Mouse (Mus musculus): ENCODE results near the gene Ipo4.

The Ipo4 gene

GRCm38 (mm10) chr14:55641291-55641690, 5.5 kb upstream of the Ipo4 start:
- TF ChIP-seq POU5F1 (IDR thresholded peaks at IDR 0.05; ENCODE audit: borderline replicate concordance, low read length): no peak
- TF ChIP-seq CTCF (conservative IDR thresholded peaks at IDR 0.05; ENCODE audit: low read length): no peak
- no peak for TF ChIP-seq NANOG (IDR thresholded peaks at IDR 0.05; ENCODE audit: borderline replicate concordance, low read length)
- H3K4me1 ChIP-seq (replicated peaks; ENCODE audit: low read depth, low read length): peaks cover 61% of the 10 kb centered on the region
- H3K9me3 ChIP-seq (ENCODE audit: low read length): no peaks in the 10 kb centered on the region
- peaks cover 57% of the 10 kb centered on the region for H3K36me3 ChIP-seq (ENCODE audit: insufficient read depth, low read length)
- H3K27me3 ChIP-seq (ENCODE audit: insufficient read depth, low read length): no peaks in the 10 kb centered on the region
- H3K4me3 ChIP-seq (replicated peaks; ENCODE audit: low read length): no peak overlapping the region

DNA sequence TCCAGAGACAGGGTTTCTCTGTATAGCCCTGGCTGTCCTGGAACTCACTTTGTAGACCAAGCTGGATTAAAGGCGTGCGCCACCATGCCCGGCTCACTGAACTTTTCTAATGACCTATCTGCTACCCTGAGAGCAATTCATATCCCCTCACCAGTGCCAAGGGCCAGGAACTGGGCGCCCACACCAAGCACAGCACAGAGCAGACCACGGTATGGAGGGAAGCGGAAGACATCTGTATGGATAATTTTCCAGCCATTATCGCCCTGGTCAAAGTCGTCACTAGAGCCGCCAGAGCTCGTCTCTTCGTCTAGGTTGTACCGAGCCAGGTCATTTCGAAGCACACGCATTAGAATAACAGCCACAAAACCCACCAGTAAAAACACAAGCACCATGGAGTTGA, 5.1 kb upstream of the Ipo4 start:
- peaks cover 57% of the 10 kb centered on the region for H3K36me3 ChIP-seq (ENCODE audit: insufficient read depth, low read length)
- H3K4me1 ChIP-seq (replicated peaks; ENCODE audit: low read depth, low read length): peaks cover 61% of the 10 kb centered on the region
- H3K4me3 ChIP-seq (replicated peaks; ENCODE audit: low read length): no peak overlapping the region
- no peaks in the 10 kb centered on the region for H3K9me3 ChIP-seq (ENCODE audit: low read length)
- no peak for TF ChIP-seq POU5F1 (IDR thresholded peaks at IDR 0.05; ENCODE audit: borderline replicate concordance, low read length)
- no peak for TF ChIP-seq CTCF (conservative IDR thresholded peaks at IDR 0.05; ENCODE audit: low read length)
- no peak for TF ChIP-seq NANOG (IDR thresholded peaks at IDR 0.05; ENCODE audit: borderline replicate concordance, low read length)
- H3K27me3 ChIP-seq (ENCODE audit: insufficient read depth, low read length): no peaks in the 10 kb centered on the region

DNA sequence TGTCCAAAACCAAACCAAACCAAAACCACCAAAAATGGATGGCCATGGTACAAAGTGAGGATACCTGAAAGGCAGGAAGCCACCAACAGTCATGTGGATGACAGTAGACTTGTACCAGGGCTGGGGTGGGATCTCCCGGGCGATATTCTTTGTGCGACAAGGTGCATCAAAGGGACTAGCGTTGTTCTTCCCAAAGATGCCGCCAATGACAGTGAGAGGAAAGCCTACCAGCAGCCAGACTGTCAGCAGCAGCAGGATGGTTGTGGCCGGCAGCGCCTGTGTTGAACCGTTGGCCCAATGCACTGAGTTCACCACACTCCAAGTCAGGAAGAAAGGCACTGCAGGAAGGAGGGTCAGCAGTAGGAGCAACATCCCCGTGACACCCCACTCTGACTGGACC, 2.0 kb upstream of the Ipo4 start, which contains the start of gene Gm49378:
Gm49378 (minus strand) TSS at position 101 of the 400 bp plus-strand sequence.
- Histone ChIP-seq H3K4me3 (replicated peaks; ENCODE audit: low read length) (no peak within 1 kb of the TSS), H3K27me3 (ENCODE audit: insufficient read depth, low read length) (no peaks in the 10 kb centered on the region), H3K4me1 (replicated peaks; ENCODE audit: low read depth, low read length) (peaks cover 72% of the 10 kb centered on the region), H3K36me3 (ENCODE audit: insufficient read depth, low read length) (peaks cover 72% of the 10 kb centered on the region), H3K9me3 (ENCODE audit: low read length) (no peaks in the 10 kb centered on the region)
- no peak for TF ChIP-seq NANOG (IDR thresholded peaks at IDR 0.05; ENCODE audit: borderline replicate concordance, low read length)
- TF ChIP-seq POU5F1 (IDR thresholded peaks at IDR 0.05; ENCODE audit: borderline replicate concordance, low read length): no peak
- no peak for TF ChIP-seq CTCF (conservative IDR thresholded peaks at IDR 0.05; ENCODE audit: low read length)

GRCm38 (mm10) chr14:55634874-55635522, 759 bp downstream of the Ipo4 start:
- Histone ChIP-seq H3K27me3 (ENCODE audit: insufficient read depth, low read length) (no peaks in the 10 kb centered on the region), H3K4me1 (replicated peaks; ENCODE audit: low read depth, low read length) (peaks cover 54% of the 10 kb centered on the region), H3K9me3 (ENCODE audit: low read length) (no peaks in the 10 kb centered on the region), H3K36me3 (ENCODE audit: insufficient read depth, low read length) (peaks cover 84% of the 10 kb centered on the region), H3K4me3 (replicated peaks; ENCODE audit: low read length) (peak overlapping the region; percentile 91)
- TF ChIP-seq CTCF (conservative IDR thresholded peaks at IDR 0.05; ENCODE audit: low read length) (no peak), POU5F1 (IDR thresholded peaks at IDR 0.05; ENCODE audit: borderline replicate concordance, low read length) (no peak), NANOG (IDR thresholded peaks at IDR 0.05; ENCODE audit: borderline replicate concordance, low read length) (no peak)

DNA sequence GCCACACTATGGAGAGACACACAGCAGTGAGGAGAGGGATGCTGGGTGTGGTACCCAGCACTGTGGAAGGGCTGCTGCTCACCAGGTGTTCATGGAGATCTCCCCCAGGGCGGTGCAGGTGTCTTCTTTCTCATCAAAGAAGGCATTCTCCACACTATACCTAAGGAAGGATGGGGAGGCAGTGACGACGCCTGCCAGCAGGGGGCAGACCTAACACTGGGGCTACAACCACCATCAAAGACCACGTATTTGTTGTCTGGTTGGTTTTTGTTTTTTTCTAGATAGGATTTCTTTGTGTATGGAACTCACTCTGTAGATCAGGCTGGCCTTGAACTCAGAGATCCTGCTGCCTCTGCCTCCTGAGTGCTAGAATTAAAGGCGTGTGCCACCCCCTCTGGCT, 6.4 kb downstream of the Ipo4 start:
- Histone ChIP-seq H3K4me1 (replicated peaks; ENCODE audit: low read depth, low read length) (peaks cover 53% of the 10 kb centered on the region), H3K36me3 (ENCODE audit: insufficient read depth, low read length) (peaks cover 99% of the 10 kb centered on the region), H3K9me3 (ENCODE audit: low read length) (no peaks in the 10 kb centered on the region), H3K4me3 (replicated peaks; ENCODE audit: low read length) (no peak overlapping the region), H3K27me3 (ENCODE audit: insufficient read depth, low read length) (no peaks in the 10 kb centered on the region)
- TF ChIP-seq CTCF (conservative IDR thresholded peaks at IDR 0.05; ENCODE audit: low read length) (peak; percentile 92), NANOG (IDR thresholded peaks at IDR 0.05; ENCODE audit: borderline replicate concordance, low read length) (no peak), POU5F1 (IDR thresholded peaks at IDR 0.05; ENCODE audit: borderline replicate concordance, low read length) (no peak)

- H3K9me3 ChIP-seq (ENCODE audit: low read length): no peaks in the 10 kb centered on the region
- H3K36me3 ChIP-seq (ENCODE audit: insufficient read depth, low read length): peaks cover 97% of the 10 kb centered on the region
- H3K4me1 ChIP-seq (replicated peaks; ENCODE audit: low read depth, low read length): peaks cover 53% of the 10 kb centered on the region
- TF ChIP-seq POU5F1 (IDR thresholded peaks at IDR 0.05; ENCODE audit: borderline replicate concordance, low read length): no peak
- no peak for TF ChIP-seq NANOG (IDR thresholded peaks at IDR 0.05; ENCODE audit: borderline replicate concordance, low read length)
- TF ChIP-seq CTCF (conservative IDR thresholded peaks at IDR 0.05; ENCODE audit: low read length): no peak
- no peak overlapping the region for H3K4me3 ChIP-seq (replicated peaks; ENCODE audit: low read length)
- no peaks in the 10 kb centered on the region for H3K27me3 ChIP-seq (ENCODE audit: insufficient read depth, low read length)
Observed at GRCm38 (mm10) chr14:55628077-55628827, 7.5 kb downstream of the Ipo4 start.

- no peaks in the 10 kb centered on the region for H3K9me3 ChIP-seq (ENCODE audit: low read length)
- peaks cover 2% of the 10 kb centered on the region; the same call in 1 of the 2 replicates for H3K36me3 ChIP-seq (ENCODE audit: insufficient read depth, low read length)
- H3K27me3 ChIP-seq (ENCODE audit: insufficient read depth, low read length): peaks cover 25% of the 10 kb centered on the region
- TF ChIP-seq POU5F1 (IDR thresholded peaks at IDR 0.05; ENCODE audit: borderline replicate concordance, low read length): no peak
- peak overlapping the region; percentile 61 for H3K4me3 ChIP-seq (replicated peaks; ENCODE audit: low read length)
- H3K4me1 ChIP-seq (replicated peaks; ENCODE audit: low read depth, low read length): peaks cover 38% of the 10 kb centered on the region
Observed at GRCm38 (mm10) chr14:55618486-55619195, 17.1 kb downstream of the Ipo4 start.

DNA sequence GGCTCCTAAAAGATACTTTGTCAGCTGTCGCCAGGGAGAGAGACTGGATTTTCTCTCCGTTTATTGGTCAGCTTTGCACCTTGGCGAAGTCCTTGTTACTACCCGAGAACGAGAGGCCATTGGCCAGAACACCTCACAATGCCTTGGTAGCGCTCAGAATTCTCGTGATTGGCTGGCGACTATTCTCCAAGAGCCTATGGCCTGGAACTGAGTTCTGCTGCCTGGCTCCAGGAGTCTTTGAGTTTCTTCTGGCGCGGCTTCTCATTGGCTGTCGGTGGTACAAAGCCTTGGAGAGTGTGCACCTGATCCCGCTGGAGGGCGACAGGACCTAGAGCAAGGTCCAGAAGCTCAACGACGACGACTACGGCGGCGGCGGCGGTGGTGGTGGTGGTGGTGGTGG, 17.9 kb downstream of the Ipo4 start, which contains the start of gene Rec8:
Rec8 (plus strand) TSS at position 216 of the 400 bp plus-strand sequence.
- Histone ChIP-seq H3K4me3 (replicated peaks; ENCODE audit: low read length) (peak within 1 kb of the TSS; percentile 61), H3K27me3 (ENCODE audit: insufficient read depth, low read length) (peaks cover 25% of the 10 kb centered on the region), H3K9me3 (ENCODE audit: low read length) (no peaks in the 10 kb centered on the region), H3K36me3 (ENCODE audit: insufficient read depth, low read length) (no peaks in the 10 kb centered on the region), H3K4me1 (replicated peaks; ENCODE audit: low read depth, low read length) (peaks cover 29% of the 10 kb centered on the region)
- TF ChIP-seq POU5F1 (IDR thresholded peaks at IDR 0.05; ENCODE audit: borderline replicate concordance, low read length) (no peak), CTCF (conservative IDR thresholded peaks at IDR 0.05; ENCODE audit: low read length) (no peak), NANOG (IDR thresholded peaks at IDR 0.05; ENCODE audit: borderline replicate concordance, low read length) (no peak)

Measured in E14TG2a.4 (cell line).